Mouse (Mus musculus) forebrain, embryonic 11.5 days (tissue): ENCODE results near the gene Mri1. TPM values are rescaled to one million over a fixed set of nuclear protein-coding genes. Genes with fewer than 3 reads are reported as not detected.
A peak's percentile ranks its signal among the peaks of the same experiment; 100 is the strongest.
"Not testable (repeated sequence)": the region's sequence is repeated elsewhere in the genome, so short reads cannot be mapped to it uniquely, and the experiment has no call there.

Experiments
- ATAC-seq: fragments of 200-750 bp; cut with Nextera tagmentation; replicated peaks from 2 replicates; pipeline ENCODE4 v1.8.0; 2017; ENCODE audit warnings: moderate TSS enrichment; ENCODE audit not compliant: low FRiP score
- DNase-seq: peaks from one replicate; pipeline ENCODE4 v3.0.0-alpha.2; 2017; ENCODE audit warnings: low spot score
- H3K27ac ChIP-seq: fragments of 300-500 bp; sonication (generic); 2 replicates; pipeline ENCODE4 v1.5.1; 2014; ENCODE audit warnings: low read depth, low read length
- H3K27me3 ChIP-seq: fragments of 300-500 bp; sonication (generic); 2 replicates; pipeline ENCODE4 v1.6.1; 2014; ENCODE audit warnings: mild to moderate bottlenecking, low read length, mixed read lengths; ENCODE audit not compliant: control insufficient read depth, insufficient read depth
- H3K36me3 ChIP-seq: fragments of 300-500 bp; sonication (generic); 2 replicates; pipeline ENCODE4 v1.6.1; 2014; ENCODE audit warnings: mild to moderate bottlenecking, low read length, moderate library complexity, mixed read lengths; ENCODE audit not compliant: control insufficient read depth, insufficient read depth
- H3K4me1 ChIP-seq: fragments of 300-500 bp; sonication (generic); replicated peaks from 2 replicates; pipeline ENCODE4 v1.6.1; 2014; ENCODE audit warnings: low read length, mixed read lengths; ENCODE audit not compliant: control insufficient read depth, insufficient read depth
- H3K4me2 ChIP-seq: fragments of 300-500 bp; sonication (generic); 2 replicates; pipeline ENCODE4 v1.6.1; 2014; ENCODE audit warnings: low read depth, mild to moderate bottlenecking, low read length, moderate library complexity, mixed read lengths; ENCODE audit not compliant: severe bottlenecking
- H3K4me3 ChIP-seq: fragments of 300-500 bp; sonication (generic); 2 replicates; pipeline ENCODE4 v1.5.1; 2014; ENCODE audit warnings: low read depth, low read length
- H3K9ac ChIP-seq: fragments of 300-500 bp; sonication (generic); 2 replicates; pipeline ENCODE4 v1.6.1; 2014; ENCODE audit warnings: low read length
- H3K9me3 ChIP-seq: fragments of 300-500 bp; sonication (generic); 2 replicates; pipeline ENCODE4 v1.6.1; 2016; ENCODE audit warnings: low read length, mixed read lengths; ENCODE audit not compliant: control insufficient read depth
- WGBS: fragments of 180-500 bp; shearing (Covaris S2); extraction: QIAGEN DNeasy Blood & Tissue Kit; methylation state at CpG from one replicate; pipeline ENCODE4 v1.1.7; 2014; 5-methylcytosine and 5-hydroxymethylcytosine counted together
- polyA plus RNA-seq: library from polyadenylated mRNA; unstranded; fragments of >200 nt; fragmentation: Nextera tagmentation; extraction: Ambion mirVana; gene quantifications from 2 replicates; pipeline ENCODE4 v1.2.1, GENCODE M21; 2014

Gene Mri1
- polyA plus RNA-seq, result 52.0 and 59.6 TPM in 2 replicates

DNA sequence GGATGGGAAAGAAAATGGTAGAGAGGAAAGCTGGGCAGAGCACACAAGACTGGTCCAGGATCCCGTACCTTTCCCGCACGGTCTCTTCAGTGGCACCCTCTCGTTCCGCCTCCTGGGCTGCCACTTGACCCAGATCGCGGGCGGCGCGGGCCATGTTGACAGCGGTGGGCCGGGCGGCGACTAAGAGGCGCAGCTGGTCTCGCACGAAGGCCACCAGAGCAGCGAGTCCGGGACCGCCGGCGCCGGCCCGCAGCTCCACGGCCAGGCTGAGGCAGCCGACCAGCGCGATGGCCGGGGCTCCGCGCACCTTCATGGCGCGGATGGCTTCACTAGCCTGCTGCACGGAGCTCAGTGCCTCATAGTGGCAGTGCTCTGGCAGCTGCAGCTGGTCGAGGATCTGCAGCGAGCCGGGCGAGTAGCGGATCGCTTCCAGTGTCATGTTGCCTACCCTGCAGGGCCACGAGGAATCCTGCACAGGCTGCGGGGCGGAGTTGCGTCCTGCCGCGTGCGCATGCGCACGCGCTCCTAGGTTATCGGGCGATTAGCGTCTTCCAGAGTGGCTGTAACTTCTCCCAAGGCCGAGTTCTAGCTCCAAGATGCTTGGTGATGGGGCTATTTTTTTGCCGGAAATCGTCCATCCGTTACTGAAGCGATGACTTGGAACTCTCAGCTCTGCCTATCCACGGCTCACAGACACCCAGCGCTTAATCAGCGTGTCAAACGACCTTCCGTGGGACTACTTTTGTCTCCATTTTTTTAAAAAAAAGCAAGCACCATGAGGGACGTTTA is at the start of gene Mri1:
TSS of gene Mri1 (minus strand) at position 505 of the 789 bp plus-strand sequence.
- H3K9me3 ChIP-seq, result no peaks in the 10 kb centered on the region
- H3K36me3 ChIP-seq, result peaks cover 6% of the 10 kb centered on the region
- H3K4me2 ChIP-seq, result peak within 1 kb of the TSS; percentile 96
- H3K27ac ChIP-seq, result peak within 1 kb of the TSS; percentile 81
- peak within 1 kb of the TSS; percentile 76 for H3K4me3 ChIP-seq
- peaks cover 7% of the 10 kb centered on the region for H3K4me1 ChIP-seq
- DNase-seq (peak; percentile 93), ATAC-seq (peak; percentile 86)
- under 1% methylated on average over 64 of the region's 64 CpGs for WGBS
- no peaks in the 10 kb centered on the region for H3K27me3 ChIP-seq
- H3K9ac ChIP-seq, result peak within 1 kb of the TSS; percentile 81

DNA sequence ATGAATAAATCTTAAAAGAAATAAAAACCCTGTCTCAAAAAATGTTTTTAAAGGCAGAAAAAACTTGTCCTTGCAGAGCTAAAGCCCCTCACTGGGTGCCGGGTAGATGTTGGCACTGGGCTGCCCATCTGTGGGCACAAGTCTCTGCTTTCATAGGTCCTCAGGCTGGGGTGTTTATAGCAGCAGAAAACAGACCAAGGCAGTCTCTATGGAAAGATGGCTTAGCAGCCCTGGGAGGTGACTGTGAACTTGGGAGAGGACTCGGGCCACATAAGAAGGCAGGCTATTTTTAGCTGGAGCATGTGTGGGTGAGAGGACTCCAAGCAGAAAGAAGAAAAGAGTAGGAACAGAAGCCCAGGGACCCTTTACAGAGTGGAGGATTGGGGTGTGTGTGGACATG is 46.8 kb upstream of the Mri1 start:
- ATAC-seq, result no peak
- WGBS, result 78% methylated on average over 2 of the region's 2 CpGs
- H3K27ac ChIP-seq, result no peak overlapping the region

DNA sequence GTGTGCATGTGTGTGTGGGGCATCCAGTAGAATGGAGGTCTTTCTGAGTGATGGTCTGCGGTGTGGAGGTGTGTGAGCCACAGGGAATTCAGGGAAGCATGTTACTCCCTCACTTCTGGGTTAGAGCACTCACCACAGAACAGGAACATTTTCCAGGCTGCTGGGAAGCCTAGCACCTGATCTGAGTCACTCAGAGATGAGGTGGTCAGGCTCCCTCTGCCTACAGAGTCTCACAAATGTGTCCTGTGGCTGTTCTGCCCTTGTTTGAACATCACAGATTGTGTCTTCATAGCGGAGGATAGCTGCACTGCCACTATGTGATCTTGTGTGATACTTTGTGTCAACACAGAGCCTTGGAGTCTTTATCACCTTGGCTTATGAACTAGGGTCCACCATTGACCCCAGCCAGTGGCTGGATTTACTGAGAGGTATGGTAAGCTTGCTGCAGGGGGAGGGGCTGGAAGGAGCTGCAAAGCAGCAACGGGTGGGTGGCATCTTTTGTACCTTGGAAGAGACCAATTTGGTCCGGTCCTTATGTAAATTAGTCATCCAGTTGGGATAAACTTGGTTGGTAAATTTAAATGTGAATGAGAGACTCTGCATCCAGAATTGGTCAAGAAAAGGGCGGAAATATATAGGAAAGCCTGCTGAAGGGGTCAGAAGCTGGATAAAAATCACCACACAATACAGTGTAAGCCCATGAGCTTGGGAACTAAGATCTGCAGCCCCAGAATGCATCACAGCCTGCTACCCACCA is 40.1 kb upstream of the Mri1 start:
- 70% methylated on average over 5 of the region's 5 CpGs for WGBS
- ATAC-seq (no peak), DNase-seq (no peak)

More for the DNA sequence above, 46.8 kb upstream of the Mri1 start:
- DNase-seq, result no peak
- Histone ChIP-seq H3K36me3 (no peaks in the 10 kb centered on the region), H3K4me1 (no peaks in the 10 kb centered on the region), H3K27me3 (no peaks in the 10 kb centered on the region), H3K9ac (no peak overlapping the region), H3K9me3 (no peaks in the 10 kb centered on the region), H3K4me3 (no peak overlapping the region), H3K4me2 (no peak overlapping the region)

DNA sequence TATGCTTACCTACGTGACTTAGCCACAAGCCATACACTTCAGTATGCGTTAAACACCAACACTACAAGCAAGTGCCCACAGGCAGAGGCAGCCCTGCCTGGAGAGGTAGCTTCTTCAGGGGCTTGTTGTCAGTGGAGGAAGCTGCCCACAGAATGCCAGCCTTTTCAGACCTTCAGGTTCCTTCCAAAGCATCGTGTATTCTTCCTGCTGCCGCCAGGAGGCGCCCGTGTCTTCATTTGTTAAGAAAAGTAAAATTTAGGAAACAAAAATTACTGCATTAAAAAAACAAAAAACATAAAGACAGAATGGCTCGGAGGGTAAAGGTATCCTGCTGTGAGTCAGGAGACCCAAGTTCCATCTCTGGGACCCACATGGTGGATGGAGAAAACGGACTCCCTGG is 34.6 kb upstream of the Mri1 start:
- peak; percentile 76 for DNase-seq
- no peaks in the 10 kb centered on the region for H3K9me3 ChIP-seq
- no peak overlapping the region for H3K4me3 ChIP-seq
- no peaks in the 10 kb centered on the region for H3K27me3 ChIP-seq
- WGBS, result 22% methylated on average over 8 of the region's 8 CpGs
- ATAC-seq, result no peak
- H3K4me1 ChIP-seq, result no peaks in the 10 kb centered on the region
- H3K36me3 ChIP-seq, result no peaks in the 10 kb centered on the region
- H3K4me2 ChIP-seq, result no peak overlapping the region
- H3K27ac ChIP-seq, result no peak overlapping the region
- H3K9ac ChIP-seq, result no peak overlapping the region

More for the DNA sequence above, 40.1 kb upstream of the Mri1 start:
- Histone ChIP-seq H3K27ac (no peak overlapping the region), H3K9me3 (no peaks in the 10 kb centered on the region), H3K9ac (no peak overlapping the region), H3K4me3 (no peak overlapping the region), H3K4me2 (no peak overlapping the region), H3K27me3 (no peaks in the 10 kb centered on the region), H3K4me1 (no peaks in the 10 kb centered on the region), H3K36me3 (no peaks in the 10 kb centered on the region)

DNA sequence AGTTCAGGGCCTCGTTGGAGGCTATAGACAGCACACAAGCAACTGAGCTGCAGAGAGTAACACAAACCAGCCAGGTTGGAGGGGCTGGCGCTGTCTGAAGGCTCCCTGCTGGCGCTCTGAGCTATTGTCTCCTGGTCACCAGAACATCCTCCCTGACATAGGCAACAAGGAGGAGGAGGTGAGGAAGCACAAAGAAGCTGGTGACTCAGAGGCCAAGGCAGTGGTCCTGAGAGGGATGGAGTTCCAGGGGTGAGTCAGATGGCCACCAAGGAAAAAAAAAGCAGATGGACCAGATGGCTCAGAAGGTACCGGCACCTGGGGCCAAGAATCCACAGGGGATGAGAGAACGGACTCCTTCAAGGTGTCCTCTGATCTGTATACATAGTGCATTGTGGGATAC is 34.0 kb upstream of the Mri1 start:
- no peaks in the 10 kb centered on the region for H3K9me3 ChIP-seq
- no peaks in the 10 kb centered on the region for H3K27me3 ChIP-seq
- H3K4me2 ChIP-seq, result no peak overlapping the region
- no peak overlapping the region for H3K9ac ChIP-seq
- DNase-seq (no peak), ATAC-seq (no peak)
- 74% methylated on average over 5 of the region's 5 CpGs for WGBS
- H3K27ac ChIP-seq, result no peak overlapping the region
- no peaks in the 10 kb centered on the region for H3K36me3 ChIP-seq
- no peaks in the 10 kb centered on the region for H3K4me1 ChIP-seq
- no peak overlapping the region for H3K4me3 ChIP-seq

DNA sequence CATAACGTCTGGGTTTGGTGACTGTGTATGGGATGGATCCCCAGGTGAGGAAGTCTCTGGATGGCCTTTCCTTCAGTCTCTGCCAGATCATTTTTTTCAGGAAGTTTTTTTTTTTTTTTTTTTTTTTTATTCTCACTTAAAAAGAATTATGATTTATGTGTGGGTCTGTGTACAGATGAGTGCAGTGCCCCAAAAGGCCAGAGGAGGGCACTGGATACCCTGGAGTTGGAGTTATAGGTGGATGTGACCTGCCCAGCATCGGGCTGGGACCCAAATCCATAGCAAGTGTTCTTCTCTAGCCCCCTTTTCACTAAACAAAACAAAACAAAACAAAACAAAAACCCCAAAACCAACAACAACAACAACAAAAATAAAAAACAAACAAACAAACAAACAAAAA is 31.8 kb upstream of the Mri1 start:
- no peaks in the 10 kb centered on the region for H3K9me3 ChIP-seq
- no peaks in the 10 kb centered on the region for H3K27me3 ChIP-seq
- WGBS, result 49% methylated on average over 2 of the region's 2 CpGs
- no peaks in the 10 kb centered on the region for H3K36me3 ChIP-seq
- no peak overlapping the region for H3K9ac ChIP-seq
- H3K4me2 ChIP-seq, result no peak overlapping the region
- H3K4me1 ChIP-seq, result no peaks in the 10 kb centered on the region
- ATAC-seq (no peak), DNase-seq (no peak)
- no peak overlapping the region for H3K27ac ChIP-seq
- H3K4me3 ChIP-seq, result no peak overlapping the region

DNA sequence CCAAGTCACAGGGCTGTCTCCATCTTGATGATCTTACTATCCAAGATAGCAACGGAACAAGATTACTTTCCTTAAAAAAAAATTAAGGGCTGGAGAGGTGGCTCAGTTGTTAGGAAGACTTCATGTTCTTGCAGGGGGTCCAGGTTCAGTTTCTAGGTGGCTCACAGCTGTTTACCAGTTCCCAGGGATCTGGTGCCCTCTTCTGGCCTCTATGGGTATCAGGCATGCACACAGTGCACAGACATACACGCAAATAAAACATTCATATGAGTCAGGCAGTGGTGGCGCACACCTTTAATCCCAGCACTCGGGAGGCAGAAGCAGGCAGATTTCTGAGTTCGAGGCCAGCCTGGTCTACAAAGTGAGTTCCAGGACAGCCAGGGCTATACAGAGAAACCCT is 28.5 kb upstream of the Mri1 start:
- 59% methylated on average over 5 of the region's 5 CpGs for WGBS
- DNase-seq, H3K36me3 ChIP-seq, H3K27ac ChIP-seq, H3K4me3 ChIP-seq, H3K9ac ChIP-seq, H3K4me1 ChIP-seq, H3K27me3 ChIP-seq, H3K9me3 ChIP-seq, ATAC-seq, H3K4me2 ChIP-seq: not testable (repeated sequence)

DNA sequence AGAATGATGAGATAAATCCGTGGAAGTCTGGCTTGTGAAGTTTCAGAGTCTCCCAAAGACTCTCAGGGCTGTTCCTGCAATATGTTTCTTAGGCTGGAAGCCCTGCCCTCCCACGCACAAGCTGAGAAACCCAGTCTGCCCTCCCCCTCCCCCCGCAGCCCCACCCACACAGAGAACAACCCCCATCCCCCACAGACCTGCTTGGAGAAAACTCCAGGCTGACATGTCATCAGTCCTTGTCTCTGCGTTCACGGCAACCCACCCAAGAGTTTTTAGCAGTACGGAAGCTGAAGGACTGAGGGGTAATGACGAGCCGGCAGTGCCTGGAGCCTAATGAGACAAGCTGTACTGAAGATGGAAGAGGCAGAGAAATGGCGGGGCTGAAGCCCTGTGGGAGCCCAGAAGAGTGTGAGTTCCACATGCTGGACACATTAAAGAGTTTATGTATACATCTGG is 27.5 kb upstream of the Mri1 start:
- ATAC-seq, result no peak
- H3K27me3 ChIP-seq, result no peaks in the 10 kb centered on the region
- H3K36me3 ChIP-seq, result no peaks in the 10 kb centered on the region
- no peaks in the 10 kb centered on the region for H3K4me1 ChIP-seq
- peak; percentile 54 for DNase-seq
- no peak overlapping the region for H3K4me2 ChIP-seq
- no peak overlapping the region for H3K27ac ChIP-seq
- no peak overlapping the region for H3K4me3 ChIP-seq
- no peak overlapping the region for H3K9ac ChIP-seq
- WGBS, result 48% methylated on average over 9 of the region's 9 CpGs
- no peaks in the 10 kb centered on the region for H3K9me3 ChIP-seq
